Mouse (Mus musculus) thymus, adult 2 months (tissue): ENCODE measurements around the gene Igfbp7.

Experiments
- CTCF ChIP-seq: fragments of 200-500 bp; IDR thresholded peaks from 2 replicates; pipeline ENCODE4 v1.5.1; 2012; ENCODE audit warnings: mild to moderate bottlenecking, control low read depth, low read length, moderate library complexity, borderline replicate concordance; ENCODE audit not compliant: control insufficient read depth, poor library complexity, insufficient read depth; ENCODE audit errors: extremely low read depth
- POLR2A ChIP-seq: fragments of 200-500 bp; IDR thresholded peaks from 2 replicates; pipeline ENCODE4 v1.6.1; 2012; ENCODE audit warnings: mild to moderate bottlenecking, low read length, control low read depth, moderate library complexity; ENCODE audit not compliant: control insufficient read depth, poor library complexity, insufficient read depth; ENCODE audit errors: extremely low read depth

DNA sequence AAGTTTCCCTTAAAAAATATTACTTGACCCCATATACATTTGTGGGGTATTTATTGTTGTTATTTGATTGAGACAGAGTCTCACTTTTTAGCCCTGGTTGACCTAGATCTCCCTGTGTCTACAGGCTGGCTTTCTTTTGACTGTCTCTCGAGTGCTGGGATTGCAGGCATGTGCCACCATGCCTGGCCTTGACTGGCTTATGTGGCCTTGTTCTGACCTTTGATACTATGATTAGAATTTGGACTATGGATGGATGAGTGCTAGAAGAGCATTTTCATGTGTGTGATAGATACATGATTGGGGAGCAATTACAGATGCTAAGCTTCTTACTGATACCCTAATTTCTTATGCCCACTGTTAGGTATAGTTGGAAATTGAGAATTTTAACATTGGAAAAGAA, 82.9 kb downstream of the Igfbp7 start:
- TF ChIP-seq CTCF (no peak), POLR2A (no peak)
